Mouse (Mus musculus) CH12.LX (cell line): ENCODE data around the gene Lmo7. TPM values are rescaled to one million over a fixed set of nuclear protein-coding genes. Genes with fewer than 3 reads are reported as not detected.

Experiments
- DNase-seq: peaks from one replicate; pipeline ENCODE4 v3.0.0-alpha.2; 2013; ENCODE audit errors: extremely low read depth
- H3K27ac ChIP-seq: 2 replicates; pipeline ENCODE4 v1.5.1; 2012; ENCODE audit warnings: low read depth, mild to moderate bottlenecking, control low read depth, moderate library complexity; ENCODE audit not compliant: insufficient read depth
- H3K27me3 ChIP-seq: replicated peaks from 2 replicates; pipeline ENCODE3; 2012; ENCODE audit warnings: inconsistent platforms
- H3K36me3 ChIP-seq, 2 experiments: replicated peaks in 1 of 2; 2 replicates each; pipeline versions ENCODE3 to v1.6.1; 2012; ENCODE audit warnings: inconsistent platforms in 1 of 2, low read length in 1 of 2, mild to moderate bottlenecking in 1 of 2, mixed read lengths in 1 of 2, moderate library complexity in 1 of 2; ENCODE audit not compliant: control insufficient read depth in 1 of 2, insufficient read depth in 1 of 2
- H3K4me1 ChIP-seq, 2 experiments: 2 replicates each; pipeline ENCODE4 v1.6.1; 2012; ENCODE audit warnings: inconsistent platforms in 1 of 2, moderate library complexity in 1 of 2; ENCODE audit not compliant: insufficient read depth in 2 of 2, control insufficient read depth in 1 of 2
- H3K4me2 ChIP-seq: 2 replicates; pipeline ENCODE4 v1.6.1; 2012; ENCODE audit warnings: low read depth, mild to moderate bottlenecking, control low read depth; ENCODE audit not compliant: poor library complexity, insufficient read depth, severe bottlenecking
- H3K4me3 ChIP-seq, 3 experiments: fragments of 150-350 bp in 1 of 3; sonication (generic) in 1 of 3; replicated peaks in 1 of 3; 2 replicates each; pipeline versions ENCODE3 to v1.5.1; 2011 to 2012; ENCODE audit warnings: low read depth in 2 of 3, low read length in 2 of 3, mild to moderate bottlenecking in 2 of 3, moderate library complexity in 2 of 3, control low read depth in 1 of 3, improper control_type of control experiment in 1 of 3, inconsistent platforms in 1 of 3, mixed read lengths in 1 of 3; ENCODE audit not compliant: poor library complexity in 1 of 3
- H3K79me2 ChIP-seq: replicated peaks from 2 replicates; pipeline ENCODE4 v1.6.1; 2012; ENCODE audit warnings: mild to moderate bottlenecking, moderate library complexity; ENCODE audit not compliant: control insufficient read depth, poor library complexity, insufficient read depth, severe bottlenecking; ENCODE audit errors: extremely low read depth
- H3K9ac ChIP-seq: 2 replicates; pipeline ENCODE4 v1.6.1; 2012; ENCODE audit warnings: low read depth, mild to moderate bottlenecking, control low read depth, moderate library complexity; ENCODE audit not compliant: insufficient read depth
- H3K9me3 ChIP-seq: replicated peaks from 2 replicates; pipeline ENCODE3; 2012; ENCODE audit warnings: low read length, inconsistent platforms, mixed read lengths
- CHD2 ChIP-seq: IDR thresholded peaks from 2 replicates; pipeline ENCODE4 v1.6.1; 2011; ENCODE audit warnings: low read length, improper control_type of control experiment
- ELF1 ChIP-seq: IDR thresholded peaks from 2 replicates; pipeline ENCODE4 v1.6.1; 2014; ENCODE audit warnings: low read depth, mild to moderate bottlenecking, inconsistent platforms, low read length, improper control_type of control experiment
- JUND ChIP-seq: conservative IDR thresholded peaks from 2 replicates; pipeline ENCODE4 v1.6.1; 2011; ENCODE audit warnings: low read depth, low read length, improper control_type of control experiment
- KAT2A ChIP-seq: IDR thresholded peaks from 2 replicates; pipeline ENCODE4 v1.6.1; 2012; ENCODE audit warnings: low read length, improper control_type of control experiment, inconsistent platforms; ENCODE audit not compliant: insufficient replicate concordance
- MAX ChIP-seq: IDR thresholded peaks from 2 replicates; pipeline ENCODE4 v1.6.1; 2011; ENCODE audit warnings: low read length, improper control_type of control experiment
- MEF2A ChIP-seq: IDR thresholded peaks from 2 replicates; pipeline ENCODE4 v1.6.1; 2014; ENCODE audit warnings: low read depth, mild to moderate bottlenecking, inconsistent platforms, low read length, improper control_type of control experiment, borderline replicate concordance
- MXI1 ChIP-seq: IDR thresholded peaks from 2 replicates; pipeline ENCODE4 v1.6.1; 2011; ENCODE audit warnings: mild to moderate bottlenecking, low read depth, low read length, improper control_type of control experiment
- PAX5 ChIP-seq: IDR thresholded peaks from 2 replicates; pipeline ENCODE4 v1.6.1; 2012; ENCODE audit warnings: low read length, inconsistent platforms, mixed read lengths
- USF1 ChIP-seq: IDR thresholded peaks from 2 replicates; pipeline ENCODE4 v1.6.1; 2014; ENCODE audit warnings: low read depth, mild to moderate bottlenecking, inconsistent platforms, low read length, improper control_type of control experiment
- USF2 ChIP-seq: conservative IDR thresholded peaks from 2 replicates; pipeline ENCODE4 v1.6.1; 2011; ENCODE audit warnings: low read depth, low read length, improper control_type of control experiment
- ZMIZ1 ChIP-seq: IDR thresholded peaks from 2 replicates; pipeline ENCODE4 v1.6.1; 2012; ENCODE audit warnings: low read depth, mild to moderate bottlenecking, inconsistent platforms, low read length, improper control_type of control experiment
- dilution Hi-C: fragments of 300-500 bp; cut with MboI; formaldehyde crosslinking; loops from 2 replicates; pipeline ENCODE4 v1.14.3; 2020; ENCODE audit warnings: low sequenced_read_pairs; ENCODE audit not compliant: extremely low pct_unique_long_range_greater_than_20kb, extremely low pct_ligation_motif_present
- in situ Hi-C: fragments of 300-500 bp; cut with MboI; formaldehyde crosslinking; loops from 3 replicates; pipeline ENCODE4 v1.14.3; 2019; ENCODE audit warnings: low sequenced_read_pairs, low pct_ligation_motif_present, low pct_unique_long_range_greater_than_20kb, mixed read lengths
- polyA plus RNA-seq: library from polyadenylated mRNA; unstranded; fragments of >175 nt; gene quantifications from 2 replicates; pipeline ENCODE4 v1.2.1, GENCODE M21; 2012; ENCODE audit warnings: low read depth; ENCODE audit not compliant: insufficient read length
- total RNA-seq, 2 experiments: library from RNA; depleted of rRNA; stranded (reverse); fragments of 300-350 nt in 1 of 2; fragments of >200 nt in 1 of 2; gene quantifications; 2 replicates each; pipeline ENCODE4 v1.2.3; 2012 to 2014

Gene Lmo7
- total and polyA plus RNA-seq, 3 experiments, result 5.0 to 11.9 (median 8.3) TPM

DNA sequence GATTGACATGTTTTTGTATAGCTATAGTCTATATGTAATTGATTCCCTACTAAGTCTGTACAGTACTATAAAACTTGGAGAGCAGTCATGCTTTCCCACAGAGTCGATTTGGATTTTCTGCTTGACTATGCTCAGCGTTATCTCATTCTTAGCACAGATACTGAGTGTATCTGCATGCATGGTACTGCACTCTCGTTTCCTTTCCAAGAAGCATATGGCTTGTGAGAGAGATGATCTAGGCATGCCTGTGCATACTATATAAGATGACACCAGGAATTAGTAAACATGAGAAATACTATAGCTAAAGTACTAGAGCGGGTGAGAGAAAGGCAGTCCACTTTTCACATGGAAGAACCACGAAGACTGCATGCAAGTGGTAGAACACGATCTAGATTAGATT lies 163.5 kb downstream of the Lmo7 start (continued):
- TF ChIP-seq MEF2A, result no peak
- no peak for TF ChIP-seq CHD2
- no peak for TF ChIP-seq PAX5
- TF ChIP-seq, all 38 proteins: peak for 0

- no peak for TF ChIP-seq MAX
- TF ChIP-seq USF2, result no peak
- no peak for TF ChIP-seq ELF1
- no peaks in the 10 kb centered on the region for H3K9me3 ChIP-seq
- H3K79me2 ChIP-seq, result no peaks in the 10 kb centered on the region
- peaks cover 0 to 10% of the 10 kb centered on the region in 2 experiments for H3K36me3 ChIP-seq
- in situ Hi-C loops (no loop called here), dilution Hi-C loops (no loop called here)
- no peak overlapping the region for H3K27ac ChIP-seq
- no peak overlapping the region for H3K9ac ChIP-seq
- no peak overlapping the region for H3K4me3 ChIP-seq
- H3K4me1 ChIP-seq, result no peaks in the 10 kb centered on the region
- H3K4me2 ChIP-seq, result no peak overlapping the region
- H3K27me3 ChIP-seq, result no peaks in the 10 kb centered on the region
- DNase-seq, result no peak
Observed at GRCm38 (mm10) chr14:101898250-101898649, 168.5 kb downstream of the Lmo7 start.

DNA sequence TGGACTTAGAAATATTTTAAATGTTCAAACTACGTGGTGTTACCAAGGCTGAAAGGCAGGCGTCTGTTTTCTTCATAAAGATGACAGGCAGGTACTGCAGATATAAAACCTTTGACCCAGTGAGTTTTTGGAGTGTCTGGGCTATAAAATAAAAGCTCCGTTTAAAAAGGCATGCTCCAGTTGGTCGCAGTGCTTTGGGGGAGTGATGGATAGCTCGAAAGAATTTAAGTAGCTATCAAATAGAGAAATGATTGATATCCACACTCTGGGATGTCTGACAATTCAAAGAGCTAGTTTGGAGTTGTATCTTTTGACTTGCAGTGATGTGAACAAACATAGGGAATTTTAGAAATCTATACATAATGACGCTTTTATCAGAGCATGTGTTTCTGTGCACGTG lies 171.7 kb downstream of the Lmo7 start:
- Histone ChIP-seq H3K9me3 (no peaks in the 10 kb centered on the region), H3K9ac (no peak overlapping the region), H3K4me2 (no peak overlapping the region), H3K27ac (no peak overlapping the region), H3K4me1 (no peaks in the 10 kb centered on the region), H3K4me3 (no peak overlapping the region), H3K27me3 (no peaks in the 10 kb centered on the region), H3K36me3 (peaks cover 0 to 14% of the 10 kb centered on the region in 2 experiments), H3K79me2 (no peaks in the 10 kb centered on the region)
- TF ChIP-seq MEF2A, result no peak
- TF ChIP-seq MXI1, result no peak
- TF ChIP-seq ZMIZ1, result no peak
- TF ChIP-seq KAT2A, result no peak
- no peak for DNase-seq
- dilution Hi-C loops, result no loop called here
- in situ Hi-C loops, result no loop called here

DNA sequence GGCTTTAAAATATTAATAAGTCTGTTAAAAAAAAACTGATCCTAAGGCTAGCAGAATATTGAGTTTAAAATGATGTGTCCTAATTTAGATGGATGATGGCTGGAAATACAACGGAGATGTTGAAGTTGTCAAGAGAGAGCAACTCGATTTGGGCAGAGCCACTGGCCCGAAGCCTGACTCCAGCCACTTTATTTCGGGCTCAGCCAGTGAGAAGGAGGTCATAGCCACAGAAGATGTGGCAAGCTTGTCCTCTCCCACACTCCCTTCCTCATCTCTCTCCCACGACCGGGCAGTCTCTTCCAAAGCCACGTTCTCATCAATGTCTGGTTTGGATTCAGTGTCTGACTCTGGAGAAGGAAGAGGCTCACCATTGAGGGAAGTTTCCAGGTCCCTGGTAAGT lies 172.2 kb downstream of the Lmo7 start:
- H3K27me3 ChIP-seq, result no peaks in the 10 kb centered on the region
- H3K4me1 ChIP-seq, result no peaks in the 10 kb centered on the region
- in situ Hi-C loops, result no loop called here
- TF ChIP-seq USF1, result no peak
- TF ChIP-seq JUND, result no peak
- H3K79me2 ChIP-seq, result no peaks in the 10 kb centered on the region
- no peak overlapping the region for H3K27ac ChIP-seq
- peaks cover 0 to 14% of the 10 kb centered on the region in 2 experiments for H3K36me3 ChIP-seq
- no peak for DNase-seq
- H3K4me3 ChIP-seq, result no peak overlapping the region
- H3K4me2 ChIP-seq, result no peak overlapping the region
- dilution Hi-C loops, result no loop called here
- H3K9me3 ChIP-seq, result no peaks in the 10 kb centered on the region
- H3K9ac ChIP-seq, result no peak overlapping the region
